Mouse (Mus musculus) frontal cortex, postnatal 25 days (tissue): ENCODE data around the gene Ccrl2.
A peak's percentile ranks its signal among the peaks of the same experiment; 100 is the strongest.

Experiments used
- DNase-seq, 2 experiments: peaks; one replicate each; pipeline ENCODE4 v3.0.0; 2022; ENCODE audit warnings: low spot score in 2 of 2

Ccrl2 gene

GRCm38 (mm10) chr9:111056798-111057543 is at the start of gene Ccrl2:
Gene Ccrl2 (minus strand): TSS chr9:111057519.
- DNase-seq: no peak

- DNase-seq: no peak
Observed at GRCm38 (mm10) chr9:111103893-111104292, 46.6 kb upstream of the Ccrl2 start.

DNA sequence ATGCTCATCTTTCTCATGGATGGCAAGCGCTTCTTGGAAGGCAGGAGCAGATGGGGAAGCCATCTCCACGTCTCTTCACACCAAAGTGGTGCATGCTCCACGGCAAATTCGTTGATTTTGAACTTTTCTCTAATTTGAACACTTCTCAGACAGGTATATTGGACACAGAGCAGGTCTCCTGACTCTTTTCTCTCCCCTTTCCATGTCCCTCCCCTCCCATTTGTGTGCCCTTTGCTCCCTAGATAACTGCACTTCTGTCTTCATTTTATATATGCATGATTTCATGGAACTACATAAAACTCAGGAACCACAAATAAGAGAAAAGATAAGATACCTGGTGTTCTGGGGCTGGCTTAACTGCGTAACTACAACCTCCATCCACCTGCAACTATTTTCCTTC is 46.0 kb upstream of the Ccrl2 start:
- DNase-seq: no peak

DNA sequence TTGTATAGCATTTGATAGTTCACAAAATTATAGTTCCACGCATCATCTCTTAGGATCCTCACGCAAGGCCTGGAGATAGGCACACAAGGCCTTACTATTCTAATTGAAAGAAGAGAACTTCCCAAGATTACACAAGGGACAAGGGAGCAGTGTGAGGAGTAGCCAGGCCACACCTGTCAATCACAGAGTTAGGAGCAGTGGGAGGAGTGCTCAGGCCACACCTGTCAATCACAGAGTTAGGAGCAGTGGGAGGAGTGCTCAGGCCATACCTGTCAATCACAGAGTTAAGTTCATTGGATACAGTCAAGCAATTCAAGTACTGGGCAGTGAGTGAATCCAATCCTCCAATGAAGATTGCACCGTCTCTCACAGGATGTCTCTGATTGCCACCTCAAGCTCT is 43.1 kb upstream of the Ccrl2 start:
- no peak for DNase-seq

DNA sequence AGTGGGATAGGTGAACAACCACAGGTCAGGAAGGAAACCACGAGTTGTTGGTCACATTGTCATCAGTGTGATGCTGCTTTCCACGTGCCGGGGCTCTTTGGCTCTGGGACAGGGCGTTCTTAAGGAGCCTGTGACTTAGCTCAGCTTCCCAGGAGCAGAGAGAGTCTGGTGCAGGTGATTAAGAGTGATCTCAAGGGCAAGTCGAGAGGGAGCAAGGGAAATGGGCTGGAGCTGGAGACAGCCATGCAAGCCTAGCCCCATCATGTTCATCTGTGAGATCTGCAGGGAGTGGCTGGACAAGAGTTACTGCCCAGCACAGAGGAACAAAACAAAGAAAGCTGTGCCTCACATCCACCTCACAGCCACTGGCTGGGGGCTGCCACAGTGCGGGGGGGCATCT is 40.2 kb upstream of the Ccrl2 start:
- DNase-seq: no peak

GRCm38 (mm10) chr9:111096419-111097326 is 39.4 kb upstream of the Ccrl2 start:
- no peak for DNase-seq

- DNase-seq: no peak
Observed at GRCm38 (mm10) chr9:111095710-111096109, 38.4 kb upstream of the Ccrl2 start.

GRCm38 (mm10) chr9:111094626-111095025 is 37.3 kb upstream of the Ccrl2 start:
- DNase-seq: no peak

DNA sequence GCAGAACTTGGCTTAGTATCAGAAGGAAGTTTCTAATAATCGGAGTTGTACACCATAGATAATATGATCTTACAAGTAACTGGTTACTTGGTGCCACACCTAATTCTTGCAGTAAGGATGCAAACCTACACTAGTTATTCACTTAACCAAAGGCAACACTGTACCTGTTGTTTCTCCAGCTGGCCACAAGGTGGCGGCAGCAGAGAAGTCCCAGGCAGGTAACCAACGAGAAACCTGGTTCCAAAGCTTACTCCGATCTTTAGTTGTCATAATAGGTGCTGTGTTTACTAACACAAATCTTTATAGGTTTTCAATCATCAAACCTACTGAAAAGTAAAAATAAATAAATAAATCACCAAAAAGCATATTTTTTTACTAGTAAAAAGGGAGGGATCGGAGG is 35.8 kb upstream of the Ccrl2 start:
- peak; percentile 19 to 37 for DNase-seq

GRCm38 (mm10) chr9:111092657-111093056 is 35.3 kb upstream of the Ccrl2 start:
- DNase-seq: no peak

GRCm38 (mm10) chr9:111088886-111089285 is 31.6 kb upstream of the Ccrl2 start:
- DNase-seq: no peak

DNA sequence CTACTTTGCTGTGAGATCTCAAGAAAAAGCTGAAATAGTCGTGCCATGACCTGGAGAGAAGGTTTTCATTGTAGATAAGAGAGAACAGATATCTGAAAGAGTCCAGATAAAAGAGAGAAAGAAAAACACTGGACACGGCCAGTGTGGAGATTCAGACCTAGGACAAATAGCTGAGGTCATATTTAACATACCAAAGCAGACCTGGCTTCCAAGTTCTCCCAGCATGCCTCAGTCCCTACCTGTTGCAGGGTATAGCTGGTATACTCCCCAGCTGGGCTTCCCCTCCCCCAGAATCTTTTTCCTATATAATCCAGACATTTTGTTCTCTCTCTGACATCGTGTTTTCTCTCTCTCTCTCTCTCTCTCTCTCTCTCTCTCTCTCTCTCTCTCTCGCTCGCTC is 30.6 kb upstream of the Ccrl2 start:
- DNase-seq: no peak

- no peak for DNase-seq
Observed at GRCm38 (mm10) chr9:111086995-111087606, 29.8 kb upstream of the Ccrl2 start.

DNA sequence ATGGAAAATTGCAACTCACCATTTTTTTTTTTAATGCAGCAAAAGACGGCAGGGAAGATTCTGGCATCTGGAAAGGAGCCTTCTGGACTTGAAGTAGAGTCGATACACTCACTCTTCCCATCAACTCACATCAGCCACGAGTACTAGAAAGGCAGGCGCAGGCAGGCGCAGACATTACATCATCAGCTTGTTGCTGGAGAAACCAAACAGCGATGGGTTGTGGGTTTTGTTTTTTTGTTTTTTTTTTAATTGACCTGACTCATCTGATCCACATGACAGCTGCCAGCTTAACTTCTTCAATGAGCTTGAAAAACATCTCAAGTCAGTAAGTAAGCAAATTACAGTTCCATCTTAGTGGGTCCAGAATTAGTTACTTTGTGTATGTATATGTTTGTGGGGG is 28.8 kb upstream of the Ccrl2 start:
- no peak for DNase-seq

- DNase-seq: no peak
Observed at GRCm38 (mm10) chr9:111085329-111085728, 28.0 kb upstream of the Ccrl2 start.

GRCm38 (mm10) chr9:111081765-111082164 is 24.4 kb upstream of the Ccrl2 start:
- no peak for DNase-seq

GRCm38 (mm10) chr9:111080801-111081200 is 23.5 kb upstream of the Ccrl2 start:
- DNase-seq: no peak

- no peak for DNase-seq
Observed at GRCm38 (mm10) chr9:111077745-111078144, 20.4 kb upstream of the Ccrl2 start.

GRCm38 (mm10) chr9:111072971-111073370 is 15.7 kb upstream of the Ccrl2 start:
- DNase-seq: no peak

DNA sequence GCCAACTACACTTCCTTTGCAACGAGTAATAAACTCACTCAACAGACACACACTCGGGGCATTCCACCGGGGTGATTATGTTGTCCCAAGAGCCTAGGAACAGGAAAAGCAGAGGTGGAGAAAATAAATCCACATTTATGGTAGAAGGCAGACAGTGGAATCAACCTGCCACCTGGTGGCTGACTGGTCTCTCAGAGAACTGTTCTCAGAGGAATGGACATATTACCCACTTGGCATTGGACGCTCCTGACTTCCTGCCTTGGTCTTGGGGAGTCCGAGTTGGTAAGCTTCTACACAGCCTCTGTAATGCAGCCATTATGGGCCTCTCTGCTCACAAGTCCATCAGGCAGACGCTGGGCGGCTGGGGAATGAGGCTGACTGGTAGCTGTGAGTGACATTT is 14.9 kb upstream of the Ccrl2 start:
- no peak for DNase-seq

DNA sequence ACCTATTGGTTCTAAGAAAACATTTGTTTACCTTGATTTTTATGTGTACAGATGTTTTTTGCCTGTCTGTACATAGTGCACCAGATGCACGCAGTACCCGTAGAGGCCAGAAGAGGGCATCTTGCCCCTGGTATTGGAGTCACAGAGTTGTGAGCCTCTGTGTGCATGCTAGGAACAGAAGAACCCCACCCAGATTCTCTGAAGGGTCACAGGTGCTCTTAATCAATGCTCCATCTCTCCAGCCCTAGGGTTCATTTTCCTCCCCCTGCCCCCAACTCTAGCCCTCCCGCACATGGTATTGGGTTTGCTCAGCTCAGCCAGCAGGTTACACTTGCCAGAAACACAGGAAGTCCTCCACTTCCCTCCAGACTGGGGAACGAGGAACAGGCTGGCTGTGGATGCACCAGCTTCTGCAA is 13.2 kb upstream of the Ccrl2 start:
- peak; percentile 25 to 29 for DNase-seq

DNA sequence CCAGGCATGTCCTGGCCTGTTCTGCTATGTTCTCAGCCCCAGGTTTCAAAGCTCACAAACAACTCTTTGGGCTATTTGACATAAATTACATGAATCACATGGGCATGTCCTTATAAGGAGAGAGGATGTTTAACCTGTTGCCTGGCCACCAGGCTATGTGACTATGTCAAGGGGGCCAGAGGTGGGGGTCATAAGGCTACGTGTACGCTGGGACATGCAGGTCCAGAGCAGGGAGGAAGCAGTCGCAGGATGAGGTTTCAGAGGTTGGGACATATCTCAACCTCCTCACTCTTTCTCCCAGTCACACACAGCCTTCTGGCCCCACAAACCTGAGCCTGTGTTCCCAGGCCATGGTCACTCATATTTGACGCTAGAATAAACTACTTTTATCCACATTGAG is 9.7 kb upstream of the Ccrl2 start:
- no peak for DNase-seq

DNA sequence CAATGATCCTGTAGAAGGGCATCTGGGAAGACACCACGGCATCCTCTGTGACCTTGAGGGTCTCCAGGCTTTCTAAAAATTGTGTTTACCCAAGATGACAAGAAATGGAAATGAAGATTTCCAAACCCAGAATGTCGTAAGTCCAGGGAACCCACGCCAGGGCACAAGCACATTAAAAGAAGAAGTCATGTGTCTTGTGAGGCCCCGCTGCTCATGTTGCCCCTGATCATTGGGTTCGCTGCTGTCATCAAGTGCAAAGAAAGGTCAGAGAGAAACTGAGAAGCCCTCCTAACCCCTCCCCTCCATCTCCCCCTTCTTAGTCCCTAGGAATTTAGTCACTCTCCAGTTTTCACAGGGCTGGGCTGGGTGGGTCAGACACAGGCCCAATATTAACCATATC is 5.5 kb upstream of the Ccrl2 start:
- DNase-seq: no peak
